Mouse (Mus musculus): ENCODE results near the gene Zfp281. TPM values are rescaled to one million over a fixed set of nuclear protein-coding genes. Genes with fewer than 3 reads are reported as not detected.

Gene Zfp281
- polyA plus RNA-seq (2014; fragmentation: Nextera tagmentation; extraction: Ambion mirVana), result 41.2 and 42.3 TPM in 2 replicates

DNA sequence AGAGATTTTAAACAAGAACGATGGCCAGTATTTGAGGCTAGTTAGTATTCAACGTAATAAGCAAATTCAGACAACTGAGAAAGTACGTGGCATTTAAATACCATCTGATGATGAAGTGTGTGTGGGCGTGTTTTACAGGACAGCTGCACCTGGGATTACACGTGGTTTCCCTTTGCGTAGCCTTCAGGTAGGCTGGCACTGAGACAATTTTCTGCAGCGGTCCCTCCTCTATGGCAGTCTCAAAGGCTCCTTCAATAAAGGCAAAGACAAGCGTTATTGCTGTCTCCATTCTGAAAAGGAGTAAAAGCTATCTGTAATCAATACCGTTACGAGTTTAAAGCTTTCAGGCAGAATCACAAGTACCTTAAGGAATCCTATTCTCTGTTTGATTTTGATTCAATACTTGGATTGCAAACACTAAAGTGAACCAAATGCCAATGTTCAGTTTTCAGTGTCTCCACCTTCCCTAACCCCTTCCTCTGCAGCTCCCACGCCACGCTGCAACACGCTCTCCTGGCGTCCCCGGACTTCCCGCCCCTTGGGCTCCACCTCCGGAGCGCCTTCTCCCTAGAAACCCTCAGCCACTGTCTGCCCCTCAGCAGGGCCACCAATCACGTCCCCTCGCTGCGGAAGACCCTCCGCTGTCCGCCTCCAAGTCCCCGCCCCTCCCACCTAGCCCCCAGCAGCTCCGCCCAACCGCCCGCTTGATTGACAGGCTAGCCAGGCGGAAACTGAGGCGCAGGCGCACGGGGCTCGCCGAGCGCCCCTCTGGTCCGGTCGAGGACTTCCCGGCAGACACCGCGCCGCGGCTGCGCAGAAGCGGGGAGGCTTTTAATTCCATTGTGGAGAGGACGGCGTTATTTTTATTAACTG is at the start of gene Zfp281:
Zfp281 (plus strand) TSS at position 756 of the 873 bp plus-strand sequence.
- Histone ChIP-seq H3K4me2 (ENCODE audit: low read depth, low read length) (peak within 1 kb of the TSS; percentile 82), H3K4me1 (ENCODE audit: control insufficient read depth, insufficient read depth, low read length) (no peaks in the 10 kb centered on the region; the same call in 1 of the 2 replicates), H3K4me3 (ENCODE audit: low read depth, low read length) (peak within 1 kb of the TSS; percentile 85), H3K27me3 (ENCODE audit: control insufficient read depth, insufficient read depth, low read length) (no peaks in the 10 kb centered on the region), H3K36me3 (replicated peaks; ENCODE audit: control insufficient read depth, insufficient read depth, low read depth, low read length) (peaks cover 13% of the 10 kb centered on the region; the same call in 1 of the 2 replicates), H3K27ac (replicated peaks; ENCODE audit: low read depth, low read length) (peak within 1 kb of the TSS; percentile 70), H3K9ac (replicated peaks; ENCODE audit: low read length) (peak within 1 kb of the TSS; percentile 97), H3K9me3 (replicated peaks; ENCODE audit: control insufficient read depth, low read length) (no peaks in the 10 kb centered on the region)
- WGBS, result 2% methylated on average over 45 of the region's 45 CpGs
- DNase-seq (ENCODE audit: low spot score) (peak; percentile 99), ATAC-seq (replicated peaks; ENCODE audit: insufficient number of reproducible peaks, low FRiP score, low TSS enrichment, low read depth) (peak; percentile 99)

GRCm38 (mm10) chr1:136577890-136578663 is 46.6 kb upstream of the Zfp281 start:
- Histone ChIP-seq H3K4me2 (ENCODE audit: low read depth, low read length) (no peak overlapping the region), H3K27ac (replicated peaks; ENCODE audit: low read depth, low read length) (no peak overlapping the region), H3K9ac (replicated peaks; ENCODE audit: low read length) (no peak overlapping the region), H3K36me3 (replicated peaks; ENCODE audit: control insufficient read depth, insufficient read depth, low read depth, low read length) (no peaks in the 10 kb centered on the region), H3K27me3 (ENCODE audit: control insufficient read depth, insufficient read depth, low read length) (no peaks in the 10 kb centered on the region), H3K4me3 (ENCODE audit: low read depth, low read length) (no peak overlapping the region), H3K4me1 (ENCODE audit: control insufficient read depth, insufficient read depth, low read length) (no peaks in the 10 kb centered on the region), H3K9me3 (replicated peaks; ENCODE audit: control insufficient read depth, low read length) (no peaks in the 10 kb centered on the region)
- DNase-seq (ENCODE audit: low spot score) (peak; percentile 68), ATAC-seq (replicated peaks; ENCODE audit: insufficient number of reproducible peaks, low FRiP score, low TSS enrichment, low read depth) (no peak)
- 34% methylated on average over 16 of the region's 16 CpGs for WGBS

DNA sequence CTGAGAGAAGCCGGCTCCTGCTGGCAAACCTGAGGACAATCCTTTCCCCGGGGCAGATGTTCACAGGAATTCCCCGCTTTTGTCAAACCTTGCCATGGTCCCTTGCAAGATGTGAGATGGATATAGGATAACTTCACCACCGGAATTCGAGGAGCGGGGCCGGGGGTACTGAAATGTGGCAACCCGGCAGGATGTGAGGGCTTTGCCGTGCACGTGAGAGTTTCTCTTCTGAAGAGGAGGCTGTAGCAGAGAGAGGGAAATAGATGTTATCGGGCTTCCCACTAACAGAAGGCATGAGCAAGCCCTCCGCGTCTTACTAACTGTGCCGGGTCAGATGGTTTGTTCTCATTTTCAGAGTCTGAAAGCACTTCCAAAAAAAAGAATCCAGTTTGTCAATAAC is 45.3 kb upstream of the Zfp281 start:
- H3K4me1 ChIP-seq (ENCODE audit: control insufficient read depth, insufficient read depth, low read length), result no peaks in the 10 kb centered on the region
- no peaks in the 10 kb centered on the region for H3K9me3 ChIP-seq (replicated peaks; ENCODE audit: control insufficient read depth, low read length)
- no peaks in the 10 kb centered on the region for H3K36me3 ChIP-seq (replicated peaks; ENCODE audit: control insufficient read depth, insufficient read depth, low read depth, low read length)
- H3K4me2 ChIP-seq (ENCODE audit: low read depth, low read length), result no peak overlapping the region
- no peak overlapping the region for H3K27ac ChIP-seq (replicated peaks; ENCODE audit: low read depth, low read length)
- ATAC-seq (replicated peaks; ENCODE audit: insufficient number of reproducible peaks, low FRiP score, low TSS enrichment, low read depth) (no peak), DNase-seq (ENCODE audit: low spot score) (no peak)
- no peak overlapping the region for H3K4me3 ChIP-seq (ENCODE audit: low read depth, low read length)
- 77% methylated on average over 14 of the region's 14 CpGs for WGBS
- no peaks in the 10 kb centered on the region for H3K27me3 ChIP-seq (ENCODE audit: control insufficient read depth, insufficient read depth, low read length)
- no peak overlapping the region for H3K9ac ChIP-seq (replicated peaks; ENCODE audit: low read length)

- Histone ChIP-seq H3K9me3 (replicated peaks; ENCODE audit: control insufficient read depth, low read length) (no peaks in the 10 kb centered on the region), H3K27me3 (ENCODE audit: control insufficient read depth, insufficient read depth, low read length) (no peaks in the 10 kb centered on the region), H3K4me3 (ENCODE audit: low read depth, low read length) (no peak overlapping the region), H3K4me1 (ENCODE audit: control insufficient read depth, insufficient read depth, low read length) (no peaks in the 10 kb centered on the region), H3K4me2 (ENCODE audit: low read depth, low read length) (no peak overlapping the region), H3K9ac (replicated peaks; ENCODE audit: low read length) (no peak overlapping the region), H3K36me3 (replicated peaks; ENCODE audit: control insufficient read depth, insufficient read depth, low read depth, low read length) (no peaks in the 10 kb centered on the region), H3K27ac (replicated peaks; ENCODE audit: low read depth, low read length) (no peak overlapping the region)
- DNase-seq (ENCODE audit: low spot score) (no peak), ATAC-seq (replicated peaks; ENCODE audit: insufficient number of reproducible peaks, low FRiP score, low TSS enrichment, low read depth) (no peak)
- WGBS, result 91% methylated on average over 8 of the region's 8 CpGs
Measured at GRCm38 (mm10) chr1:136580266-136580665, 44.4 kb upstream of the Zfp281 start.

GRCm38 (mm10) chr1:136581841-136582240 is 42.9 kb upstream of the Zfp281 start:
- Histone ChIP-seq H3K9ac (replicated peaks; ENCODE audit: low read length) (no peak overlapping the region), H3K27me3 (ENCODE audit: control insufficient read depth, insufficient read depth, low read length) (no peaks in the 10 kb centered on the region)
- ATAC-seq (replicated peaks; ENCODE audit: insufficient number of reproducible peaks, low FRiP score, low TSS enrichment, low read depth), result no peak

DNA sequence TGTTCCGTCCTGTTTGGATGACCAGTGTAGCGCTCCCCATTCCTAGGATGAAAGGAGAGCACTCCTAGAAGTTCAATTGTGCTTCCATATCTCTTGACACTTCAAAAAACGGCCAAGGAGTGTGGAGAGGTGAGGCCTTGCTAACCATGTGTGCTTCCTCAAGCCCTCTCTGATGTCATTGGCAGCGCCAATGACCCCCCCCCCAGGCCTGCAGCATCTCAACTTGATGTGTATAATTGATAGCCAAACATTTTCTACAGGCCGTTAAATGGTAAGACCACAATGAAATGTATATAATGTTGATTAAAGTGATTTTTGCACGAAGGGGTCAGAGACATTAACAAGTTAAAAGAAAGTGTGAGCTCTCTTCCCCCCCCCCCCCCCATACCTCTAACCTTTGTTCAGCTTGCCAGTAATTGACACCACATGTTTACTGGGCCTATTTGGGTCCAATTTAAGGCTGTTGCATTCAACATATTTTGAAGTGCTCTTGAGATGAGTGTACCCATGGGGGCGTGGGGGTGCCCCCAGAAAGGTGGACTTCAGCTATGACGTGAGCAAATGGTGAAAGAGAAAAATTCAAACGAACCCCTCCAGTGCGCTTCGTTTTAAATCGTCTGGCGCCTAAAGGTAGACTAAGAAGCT is 36.8 kb upstream of the Zfp281 start:
- H3K4me2 ChIP-seq (ENCODE audit: low read depth, low read length), result no peak overlapping the region
- 47% methylated on average over 13 of the region's 13 CpGs for WGBS

More at GRCm38 (mm10) chr1:136581841-136582240, 42.9 kb upstream of the Zfp281 start:
- no peak for DNase-seq (ENCODE audit: low spot score)
- WGBS, result 94% methylated on average over 8 of the region's 8 CpGs
- Histone ChIP-seq H3K4me3 (ENCODE audit: low read depth, low read length) (no peak overlapping the region), H3K27ac (replicated peaks; ENCODE audit: low read depth, low read length) (no peak overlapping the region), H3K4me1 (ENCODE audit: control insufficient read depth, insufficient read depth, low read length) (no peaks in the 10 kb centered on the region), H3K36me3 (replicated peaks; ENCODE audit: control insufficient read depth, insufficient read depth, low read depth, low read length) (no peaks in the 10 kb centered on the region), H3K4me2 (ENCODE audit: low read depth, low read length) (no peak overlapping the region), H3K9me3 (replicated peaks; ENCODE audit: control insufficient read depth, low read length) (no peaks in the 10 kb centered on the region)

DNA sequence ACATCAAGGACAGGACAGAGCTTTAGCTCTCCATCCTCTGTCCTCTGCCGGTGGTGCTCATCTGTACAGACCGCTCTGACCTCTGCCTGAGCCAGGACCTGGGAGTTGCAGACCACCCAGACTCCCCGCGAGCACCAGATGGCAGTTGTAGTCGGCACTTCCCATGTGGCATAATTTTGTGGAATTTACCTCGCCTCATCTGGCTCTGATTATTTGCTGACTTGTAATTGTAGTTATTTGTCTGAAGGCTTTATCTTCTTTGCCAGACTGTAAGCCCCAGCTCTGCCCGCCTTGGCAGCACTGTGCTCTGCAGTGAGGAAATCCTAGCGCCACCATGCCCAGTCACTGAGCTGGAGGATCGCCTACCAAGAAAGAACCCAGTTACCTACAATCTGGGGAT is 35.8 kb upstream of the Zfp281 start:
- Histone ChIP-seq H3K27ac (replicated peaks; ENCODE audit: low read depth, low read length) (no peak overlapping the region), H3K27me3 (ENCODE audit: control insufficient read depth, insufficient read depth, low read length) (no peaks in the 10 kb centered on the region), H3K36me3 (replicated peaks; ENCODE audit: control insufficient read depth, insufficient read depth, low read depth, low read length) (no peaks in the 10 kb centered on the region), H3K9ac (replicated peaks; ENCODE audit: low read length) (no peak overlapping the region), H3K4me1 (ENCODE audit: control insufficient read depth, insufficient read depth, low read length) (no peaks in the 10 kb centered on the region), H3K4me2 (ENCODE audit: low read depth, low read length) (peak overlapping the region; percentile 32), H3K9me3 (replicated peaks; ENCODE audit: control insufficient read depth, low read length) (no peaks in the 10 kb centered on the region), H3K4me3 (ENCODE audit: low read depth, low read length) (no peak overlapping the region)
- ATAC-seq (replicated peaks; ENCODE audit: insufficient number of reproducible peaks, low FRiP score, low TSS enrichment, low read depth), result peak; percentile 75
- DNase-seq (ENCODE audit: low spot score), result peak; percentile 87
- 10% methylated on average over 9 of the region's 9 CpGs for WGBS

More for the DNA sequence above, 36.8 kb upstream of the Zfp281 start:
- H3K27me3 ChIP-seq (ENCODE audit: control insufficient read depth, insufficient read depth, low read length), result no peaks in the 10 kb centered on the region
- no peak overlapping the region for H3K27ac ChIP-seq (replicated peaks; ENCODE audit: low read depth, low read length)
- ATAC-seq (replicated peaks; ENCODE audit: insufficient number of reproducible peaks, low FRiP score, low TSS enrichment, low read depth), result no peak; the same call in 1 of the 2 replicates
- H3K9me3 ChIP-seq (replicated peaks; ENCODE audit: control insufficient read depth, low read length), result no peaks in the 10 kb centered on the region
- H3K4me3 ChIP-seq (ENCODE audit: low read depth, low read length), result no peak overlapping the region
- H3K9ac ChIP-seq (replicated peaks; ENCODE audit: low read length), result no peak overlapping the region
- no peaks in the 10 kb centered on the region for H3K36me3 ChIP-seq (replicated peaks; ENCODE audit: control insufficient read depth, insufficient read depth, low read depth, low read length)
- no peaks in the 10 kb centered on the region for H3K4me1 ChIP-seq (ENCODE audit: control insufficient read depth, insufficient read depth, low read length)
- peak; percentile 62 for DNase-seq (ENCODE audit: low spot score)

Data from embryonic facial prominence, embryonic 11.5 days (tissue).